Mouse (Mus musculus): Measurements from ENCODE around the gene Spo11.

- TF ChIP-seq CTCF (IDR thresholded peaks at IDR 0.05; ENCODE audit: control insufficient read depth, insufficient read depth, insufficient replicate concordance, low read depth, low read length) (no peak), POLR2A (IDR thresholded peaks at IDR 0.05; ENCODE audit: control insufficient read depth, low read depth, low read length) (no peak)
Measured at GRCm38 (mm10) chr2:172961211-172961610, 16.3 kb upstream of the Spo11 start.

Measured in testis, adult 2 months (tissue).